In genomic region chr14:34345771-34346566, GRCm38 (mm10) we compare ENCODE assay signal across 10 mouse cellular contexts. TPM values are rescaled to one million over a fixed set of nuclear protein-coding genes. Genes with fewer than 3 reads are reported as not detected.
DNase-seq lines count a peak whose midpoint lies in the region; ATAC-seq and TF ChIP-seq lines count a peak whose summit lies in the region.
"Had no signal": no experiment of that assay in that cellular context is flagged by ENCODE, and none has a peak within 500 bp of the region (broad histone marks: within the 10 kb centered on the region; RNA-seq: fewer than 3 reads in every experiment).

No protein-coding gene starts in this region.

- H3K27me3 ChIP-seq in liver, embryonic 14.5 days (ENCODE audit: control insufficient read depth, insufficient read depth, low read length): no peaks in the 10 kb centered on the region

- no peak for DNase-seq in lung, adult 2 months
- DNase-seq in lung, postnatal 14 days: no peak
- DNase-seq in embryo, embryonic 11 days: peak; percentile 28
- DNase-seq in liver, embryonic 14.5 days (ENCODE audit: low read depth in 3 of 3, low spot score in 3 of 3): no peak
- peak; percentile 27 for DNase-seq in retina, postnatal 1 day
- DNase-seq in cerebellum, adult 8-10 months: no peak

- TF ChIP-seq POLR2A in lung, adult 2 months (IDR thresholded peaks at IDR 0.05; ENCODE audit: borderline replicate concordance, extremely low read depth, low read depth, low read length): no peak

- H3K4me1 ChIP-seq in lung, adult 2 months (ENCODE audit: control insufficient read depth, insufficient read depth, low read length): peaks cover 6% of the 10 kb centered on the region
- peaks cover 0 to 5% of the 10 kb centered on the region in 2 experiments; a peak in 2 of 4 replicates for H3K4me1 ChIP-seq in liver, embryonic 14.5 days (replicated peaks; ENCODE audit: control insufficient read depth in 2 of 2, insufficient read depth in 2 of 2, low read length in 1 of 2)

- no peaks in the 10 kb centered on the region; the same call in 1 of the 2 replicates for H3K36me3 ChIP-seq in liver, embryonic 14.5 days (replicated peaks; ENCODE audit: control insufficient read depth, insufficient read depth, low read depth)

- H3K4me2 ChIP-seq in liver, embryonic 14.5 days (ENCODE audit: low read depth): no peak overlapping the region

- ATAC-seq in liver, embryonic 14.5 days (ENCODE audit: insufficient read depth): peak; percentile 27
- no peak for ATAC-seq in monocyte, adult 5-6 weeks (replicated peaks; ENCODE audit: insufficient number of reproducible peaks, low FRiP score, low TSS enrichment, poor library complexity, severe bottlenecking)
- ATAC-seq: activated CD4-positive, CD25-positive, alpha-beta regulatory T cell, adult 4 months had no signal

- H3K9ac ChIP-seq in liver, embryonic 14.5 days (replicated peaks): no peak overlapping the region

- WGBS in lung, adult 2 months: 56% methylated on average over 12 of the region's 12 CpGs
- WGBS in liver, embryonic 14.5 days (ENCODE audit: insufficient replicate concordance): 50% methylated on average over 12 of the region's 12 CpGs

- no peaks in the 10 kb centered on the region for H3K9me3 ChIP-seq in liver, embryonic 14.5 days (ENCODE audit: control insufficient read depth, low read length)

- TF ChIP-seq EP300 in liver, embryonic 14.5 days (IDR thresholded peaks at IDR 0.05; ENCODE audit: low read depth): no peak

- 0 out of 2 replicates have a peak, but pooled peaks have one; percentile 31 for TF ChIP-seq CTCF in lung, adult 2 months (IDR thresholded peaks at IDR 0.05; ENCODE audit: insufficient read depth, low read length)
- TF ChIP-seq CTCF in liver, embryonic 14.5 days (IDR thresholded peaks at IDR 0.05; ENCODE audit: low read depth): peak; percentile 44

- no peak overlapping the region for H3K27ac ChIP-seq in liver, embryonic 14.5 days

- no peak overlapping the region for H3K4me3 ChIP-seq in lung, adult 2 months (replicated peaks; ENCODE audit: extremely low read depth, low read depth, low read length)
- H3K4me3 ChIP-seq in liver, embryonic 14.5 days (ENCODE audit: insufficient read depth in 1 of 2, low read depth in 2 of 2, low read length in 2 of 2): no peak overlapping the region

RNA-seq across cellular contexts. Expression of gene Fam25c, which starts 9.3 kb away (rescaled TPM):
- 68.4 TPM in 1 of 2 replicates, not detected in the other for polyA plus RNA-seq in lung, adult 2 months (2012; rRNA removed)
- 0.48 TPM in 1 of 2 replicates, not detected in the other for polyA plus RNA-seq in liver, embryonic 14.5 days (2012; rRNA removed)
- polyA plus RNA-seq in liver, embryonic 14.5 days (2014; fragmentation: Nextera tagmentation; extraction: Ambion mirVana): 0.28 and 0.40 TPM in 2 replicates
- not detected in 3 replicates for total RNA-seq in monocyte, adult 5-6 weeks (2017)
- total RNA-seq: common myeloid progenitor, adult 5-6 weeks had no signal
- polyA plus RNA-seq: activated CD4-positive, CD25-positive, alpha-beta regulatory T cell, adult 4 months; large intestine, adult 2 months had no signal

RNA-seq across cellular contexts. Expression of gene Sncg, which starts 28.6 kb away (rescaled TPM):
- polyA plus RNA-seq in lung, adult 2 months (2012; rRNA removed): 10.1 and 10.2 TPM in 2 replicates
- polyA plus RNA-seq in liver, embryonic 14.5 days (2012; rRNA removed): 0.17 and 0.21 TPM in 2 replicates
- not detected in 2 replicates for polyA plus RNA-seq in liver, embryonic 14.5 days (2014; fragmentation: Nextera tagmentation; extraction: Ambion mirVana)
- not detected in 3 replicates for total RNA-seq in monocyte, adult 5-6 weeks (2017)
- total RNA-seq: common myeloid progenitor, adult 5-6 weeks had no signal
- polyA plus RNA-seq: activated CD4-positive, CD25-positive, alpha-beta regulatory T cell, adult 4 months had no signal

RNA-seq across cellular contexts. Expression of gene Mmrn2, which starts 29.3 kb away (rescaled TPM):
- polyA plus RNA-seq in lung, adult 2 months (2012; rRNA removed): 21.9 and 22.2 TPM in 2 replicates
- 1.0 and 1.1 TPM in 2 replicates for polyA plus RNA-seq in liver, embryonic 14.5 days (2012; rRNA removed)
- 1.3 and 1.8 TPM in 2 replicates for polyA plus RNA-seq in liver, embryonic 14.5 days (2014; fragmentation: Nextera tagmentation; extraction: Ambion mirVana)
- total RNA-seq in monocyte, adult 5-6 weeks (2017): not detected in 3 replicates
- total RNA-seq: common myeloid progenitor, adult 5-6 weeks had no signal
- polyA plus RNA-seq: activated CD4-positive, CD25-positive, alpha-beta regulatory T cell, adult 4 months had no signal

RNA-seq across cellular contexts. Expression of gene Glud1, which starts 35.4 kb away (rescaled TPM):
- polyA plus RNA-seq in lung, adult 2 months (2012; rRNA removed): 63.6 and 83.7 TPM in 2 replicates
- polyA plus RNA-seq in liver, embryonic 14.5 days (2012; rRNA removed): 140 and 186 TPM in 2 replicates
- polyA plus RNA-seq in liver, embryonic 14.5 days (2014; fragmentation: Nextera tagmentation; extraction: Ambion mirVana): 145 and 151 TPM in 2 replicates
- 385 to 458 TPM (median 387 TPM) in 3 replicates for total RNA-seq in monocyte, adult 5-6 weeks (2017)

RNA-seq across cellular contexts. Expression of gene Shld2, which starts 35.7 kb away (rescaled TPM):
- 2.4 and 2.7 TPM in 2 replicates for polyA plus RNA-seq in lung, adult 2 months (2012; rRNA removed)
- 2.0 and 3.0 TPM in 2 replicates for polyA plus RNA-seq in liver, embryonic 14.5 days (2012; rRNA removed)
- 4.8 and 5.6 TPM in 2 replicates for polyA plus RNA-seq in liver, embryonic 14.5 days (2014; fragmentation: Nextera tagmentation; extraction: Ambion mirVana)
- total RNA-seq in monocyte, adult 5-6 weeks (2017): 17.0 to 26.5 TPM (median 21.5 TPM) in 3 replicates

Comparison
In these comparisons a context has a peak if more than half of its experiments do, and no peak if none do; other contexts are left out.
1. DNase-seq: peak in embryo, embryonic 11 days (single experiment) and retina, postnatal 1 day (single experiment); none in lung, adult 2 months (single experiment), lung, postnatal 14 days (single experiment), liver, embryonic 14.5 days (0 of 3) and cerebellum, adult 8-10 months (single experiment).